Mouse (Mus musculus): Measurements from ENCODE around the gene Sh3gl2. TPM values are rescaled to one million over a fixed set of nuclear protein-coding genes. Genes with fewer than 3 reads are reported as not detected.

Gene Sh3gl2
- polyA plus RNA-seq, 1 experiment: 0.28 TPM

DNA sequence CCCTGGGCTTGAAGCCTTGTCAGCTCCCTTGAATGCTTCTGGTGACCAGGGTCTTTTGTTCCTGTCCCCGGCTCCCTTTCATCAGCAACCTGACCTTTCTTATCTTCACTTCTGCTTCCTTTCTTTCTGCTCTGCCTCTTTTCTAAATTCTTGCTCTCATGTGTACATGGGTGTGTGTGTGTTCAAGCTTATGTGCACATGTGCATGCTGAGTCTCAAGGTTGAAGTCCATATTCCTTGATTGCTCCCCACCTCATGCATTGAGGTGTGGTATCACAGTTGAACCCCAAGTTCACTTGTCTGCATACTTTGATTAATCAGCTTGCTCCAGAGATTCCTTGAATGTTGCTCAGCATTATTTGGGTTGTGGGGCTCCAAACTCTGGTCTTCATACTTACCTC, 85.1 kb downstream of the Sh3gl2 start:
- no peak for TF ChIP-seq CTCF (IDR thresholded peaks at IDR 0.05; ENCODE audit: borderline replicate concordance, insufficient read depth, low read length)
- no peak for TF ChIP-seq POLR2A (IDR thresholded peaks at IDR 0.05; ENCODE audit: low read depth, low read length)
- Histone ChIP-seq H3K27ac (ENCODE audit: insufficient read depth, low read length) (no peak overlapping the region), H3K4me1 (ENCODE audit: control insufficient read depth, insufficient read depth, low read length) (no peaks in the 10 kb centered on the region), H3K4me3 (ENCODE audit: insufficient read depth, low read length) (no peak overlapping the region)

DNA sequence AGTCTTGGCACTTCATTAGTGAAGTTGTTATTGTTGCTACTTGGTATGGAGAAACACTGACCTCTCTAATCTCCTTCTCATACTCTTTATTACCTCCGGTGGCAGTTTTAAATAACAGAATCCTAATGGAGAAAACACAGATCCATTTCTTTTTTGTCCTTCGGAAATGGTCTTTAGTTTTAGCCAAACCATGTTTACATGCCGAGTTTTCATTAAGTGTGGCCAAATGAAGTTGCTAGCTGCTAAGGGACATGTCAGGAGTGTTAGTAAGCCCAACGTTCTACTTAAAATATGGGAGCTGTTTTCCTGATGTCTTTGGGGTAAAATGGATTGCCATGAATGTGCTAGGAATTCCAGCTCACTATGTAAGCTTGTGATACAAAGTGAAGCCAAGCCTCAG, 86.4 kb downstream of the Sh3gl2 start:
- TF ChIP-seq POLR2A (IDR thresholded peaks at IDR 0.05; ENCODE audit: low read depth, low read length): no peak
- no peak for TF ChIP-seq CTCF (IDR thresholded peaks at IDR 0.05; ENCODE audit: borderline replicate concordance, insufficient read depth, low read length)
- no peak overlapping the region for H3K27ac ChIP-seq (ENCODE audit: insufficient read depth, low read length)
- no peak overlapping the region for H3K4me3 ChIP-seq (ENCODE audit: insufficient read depth, low read length)
- H3K4me1 ChIP-seq (ENCODE audit: control insufficient read depth, insufficient read depth, low read length): no peaks in the 10 kb centered on the region

DNA sequence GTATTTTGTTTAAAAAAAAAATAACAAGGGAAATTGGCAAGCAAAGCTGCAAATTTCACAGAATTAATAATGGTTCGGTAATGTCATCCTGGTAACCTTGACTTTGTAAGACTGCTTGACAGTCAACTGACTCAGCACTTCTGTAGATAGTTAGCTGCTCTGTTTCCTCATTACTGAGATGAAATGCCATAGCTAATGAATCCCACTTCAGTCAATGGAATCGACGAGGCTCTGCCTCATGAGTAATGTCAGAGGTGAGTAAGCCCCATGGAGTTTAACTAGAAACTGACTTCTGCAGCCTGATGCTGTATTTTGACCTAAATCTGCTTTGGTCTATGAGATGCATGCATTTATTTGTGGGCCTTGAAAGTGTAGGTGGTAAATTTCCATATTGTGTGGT, 88.4 kb downstream of the Sh3gl2 start:
- Histone ChIP-seq H3K4me1 (ENCODE audit: control insufficient read depth, insufficient read depth, low read length) (no peaks in the 10 kb centered on the region), H3K27ac (ENCODE audit: insufficient read depth, low read length) (no peak overlapping the region), H3K4me3 (ENCODE audit: insufficient read depth, low read length) (no peak overlapping the region)
- TF ChIP-seq POLR2A (IDR thresholded peaks at IDR 0.05; ENCODE audit: low read depth, low read length) (no peak), CTCF (IDR thresholded peaks at IDR 0.05; ENCODE audit: borderline replicate concordance, insufficient read depth, low read length) (no peak)

DNA sequence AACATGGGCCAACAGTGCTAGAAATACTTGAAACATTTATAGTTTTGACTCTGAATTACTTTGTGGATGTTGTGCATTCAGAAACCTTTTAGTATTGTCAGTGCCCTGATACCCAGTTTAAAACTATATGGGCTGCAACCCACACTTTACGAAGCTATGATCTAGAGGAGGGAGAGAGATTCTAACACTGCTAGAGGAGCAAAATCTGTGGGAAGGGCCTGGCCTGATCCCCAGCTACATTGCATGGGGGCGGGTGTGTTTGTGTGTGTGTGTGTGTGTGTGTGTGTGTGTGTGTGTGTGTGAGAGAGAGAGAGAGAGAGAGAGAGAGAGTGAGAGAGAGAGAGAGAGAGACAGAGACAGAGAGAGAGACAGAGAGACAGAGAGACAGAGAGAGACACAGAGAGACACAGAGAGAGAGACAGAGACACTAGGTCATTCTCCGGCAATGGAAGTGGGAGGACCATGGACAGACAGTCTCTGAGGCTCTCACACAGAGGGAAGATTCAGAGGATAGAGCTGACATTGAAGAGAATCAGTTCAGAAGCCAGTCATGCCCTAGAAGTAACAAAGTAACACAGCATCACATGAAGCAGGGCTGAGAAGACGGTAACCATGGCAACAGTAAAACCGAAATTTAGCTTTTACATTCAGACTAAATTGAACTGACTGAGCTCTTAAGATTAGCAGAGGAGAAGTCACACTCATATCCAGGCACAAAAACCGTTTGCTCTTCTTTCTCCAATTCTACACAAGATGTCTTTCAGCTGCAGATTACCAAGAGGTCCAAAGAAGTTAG, 95.9 kb downstream of the Sh3gl2 start:
- Histone ChIP-seq H3K4me3 (ENCODE audit: insufficient read depth, low read length) (no peak overlapping the region), H3K4me1 (ENCODE audit: control insufficient read depth, insufficient read depth, low read length) (no peaks in the 10 kb centered on the region), H3K27ac (ENCODE audit: insufficient read depth, low read length) (no peak overlapping the region)
- TF ChIP-seq POLR2A (IDR thresholded peaks at IDR 0.05; ENCODE audit: low read depth, low read length): no peak
- TF ChIP-seq CTCF (IDR thresholded peaks at IDR 0.05; ENCODE audit: borderline replicate concordance, insufficient read depth, low read length): no peak

DNA sequence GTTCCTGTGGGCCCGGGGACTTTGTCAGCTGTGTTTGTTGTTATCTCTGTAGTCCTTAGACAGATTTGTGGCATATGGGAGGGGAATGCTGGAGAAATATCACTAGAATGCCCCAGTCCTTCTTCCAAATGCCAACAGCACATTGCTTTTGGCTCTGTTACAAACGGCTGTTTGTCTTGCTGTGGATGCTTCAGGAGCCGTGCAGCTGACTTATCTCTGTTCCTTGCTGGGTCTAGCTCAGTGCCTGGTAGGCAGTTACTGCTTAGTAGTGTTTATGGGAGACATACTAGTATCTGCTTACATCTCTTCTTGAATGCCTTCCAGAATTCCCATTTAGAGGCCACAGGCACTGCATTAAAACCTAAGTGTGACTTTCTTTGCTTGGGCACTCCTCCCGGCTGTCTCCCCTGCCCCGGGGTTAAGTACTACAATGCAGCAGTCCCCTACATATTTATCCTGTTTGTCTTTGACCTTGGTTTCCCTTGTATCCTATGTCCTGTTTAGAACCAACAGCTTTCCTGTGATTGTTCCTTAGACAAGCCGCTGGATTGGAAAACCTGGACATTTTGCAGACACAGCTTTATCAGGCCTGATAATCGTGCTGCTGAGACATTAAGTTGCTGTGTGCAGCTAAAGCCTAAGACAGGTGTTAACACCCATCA, 101.1 kb downstream of the Sh3gl2 start:
- H3K4me1 ChIP-seq (ENCODE audit: control insufficient read depth, insufficient read depth, low read length): no peaks in the 10 kb centered on the region
- no peak overlapping the region for H3K4me3 ChIP-seq (ENCODE audit: insufficient read depth, low read length)
- H3K27ac ChIP-seq (ENCODE audit: insufficient read depth, low read length): no peak overlapping the region
- no peak for TF ChIP-seq CTCF (IDR thresholded peaks at IDR 0.05; ENCODE audit: borderline replicate concordance, insufficient read depth, low read length)
- no peak for TF ChIP-seq POLR2A (IDR thresholded peaks at IDR 0.05; ENCODE audit: low read depth, low read length)

DNA sequence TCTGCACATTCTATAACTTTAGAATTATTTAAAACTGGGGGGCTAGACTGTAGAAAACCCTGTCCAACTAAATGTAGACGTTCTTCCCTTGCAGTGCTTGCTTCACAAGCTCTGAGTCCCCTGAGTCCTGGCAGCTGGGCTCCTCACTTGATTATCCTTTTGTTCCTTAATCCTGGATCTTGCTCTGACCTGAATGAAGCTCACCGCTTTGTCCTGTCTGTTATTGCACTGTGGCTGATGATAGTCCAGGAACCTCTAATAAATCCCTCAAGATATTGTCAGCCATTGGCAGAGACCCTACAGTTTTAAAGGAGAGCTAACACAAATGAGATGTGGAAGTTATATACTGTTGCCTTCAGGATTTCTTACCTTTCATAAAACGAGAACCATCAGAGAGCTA, 114.2 kb downstream of the Sh3gl2 start:
- no peak for TF ChIP-seq POLR2A (IDR thresholded peaks at IDR 0.05; ENCODE audit: low read depth, low read length)
- TF ChIP-seq CTCF (IDR thresholded peaks at IDR 0.05; ENCODE audit: borderline replicate concordance, insufficient read depth, low read length): no peak
- Histone ChIP-seq H3K27ac (ENCODE audit: insufficient read depth, low read length) (no peak overlapping the region), H3K4me1 (ENCODE audit: control insufficient read depth, insufficient read depth, low read length) (no peaks in the 10 kb centered on the region), H3K4me3 (ENCODE audit: insufficient read depth, low read length) (no peak overlapping the region)

DNA sequence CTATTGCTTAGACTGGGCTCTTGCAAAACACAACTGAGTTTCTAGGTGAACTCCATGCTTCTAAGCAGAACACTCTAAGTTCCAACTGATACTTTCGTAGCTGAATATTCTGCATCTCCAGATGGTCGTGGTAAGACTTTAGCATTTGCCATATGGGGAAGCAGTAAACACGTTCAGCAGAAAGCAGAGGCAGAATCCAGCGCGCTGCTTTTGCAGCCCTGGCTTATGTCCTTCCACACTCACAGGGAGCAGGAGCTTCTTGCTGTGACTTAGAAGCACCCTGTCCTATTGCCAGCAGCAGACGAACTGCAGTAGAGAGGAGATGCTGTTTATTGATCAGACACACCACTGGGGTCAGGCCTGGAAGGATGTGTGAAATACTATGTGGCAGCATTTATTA, 120.5 kb downstream of the Sh3gl2 start:
- Histone ChIP-seq H3K27ac (ENCODE audit: insufficient read depth, low read length) (no peak overlapping the region), H3K4me1 (ENCODE audit: control insufficient read depth, insufficient read depth, low read length) (no peaks in the 10 kb centered on the region), H3K4me3 (ENCODE audit: insufficient read depth, low read length) (no peak overlapping the region)
- TF ChIP-seq POLR2A (IDR thresholded peaks at IDR 0.05; ENCODE audit: low read depth, low read length) (no peak), CTCF (IDR thresholded peaks at IDR 0.05; ENCODE audit: borderline replicate concordance, insufficient read depth, low read length) (no peak)

DNA sequence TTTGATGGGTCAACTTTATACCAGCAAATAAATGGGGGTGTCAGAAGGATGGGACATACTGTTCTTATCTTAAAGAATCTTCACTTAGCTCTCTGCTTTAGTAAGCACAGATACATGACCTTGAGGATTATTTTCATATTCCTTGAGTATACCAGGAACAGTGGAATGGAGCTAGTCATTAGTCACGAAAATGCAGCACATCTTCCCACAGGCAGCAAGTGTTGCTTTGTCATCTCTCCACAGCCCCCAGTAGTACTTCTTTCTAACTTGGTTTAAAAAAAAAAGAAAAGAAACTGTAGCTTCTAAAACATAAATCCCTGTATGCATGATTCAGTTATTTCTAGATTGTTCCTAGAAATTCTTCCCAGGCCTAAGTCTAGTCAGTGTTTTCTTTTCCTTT, 121.1 kb downstream of the Sh3gl2 start:
- no peak for TF ChIP-seq CTCF (IDR thresholded peaks at IDR 0.05; ENCODE audit: borderline replicate concordance, insufficient read depth, low read length)
- no peak for TF ChIP-seq POLR2A (IDR thresholded peaks at IDR 0.05; ENCODE audit: low read depth, low read length)
- Histone ChIP-seq H3K4me1 (ENCODE audit: control insufficient read depth, insufficient read depth, low read length) (no peaks in the 10 kb centered on the region), H3K4me3 (ENCODE audit: insufficient read depth, low read length) (no peak overlapping the region)

DNA sequence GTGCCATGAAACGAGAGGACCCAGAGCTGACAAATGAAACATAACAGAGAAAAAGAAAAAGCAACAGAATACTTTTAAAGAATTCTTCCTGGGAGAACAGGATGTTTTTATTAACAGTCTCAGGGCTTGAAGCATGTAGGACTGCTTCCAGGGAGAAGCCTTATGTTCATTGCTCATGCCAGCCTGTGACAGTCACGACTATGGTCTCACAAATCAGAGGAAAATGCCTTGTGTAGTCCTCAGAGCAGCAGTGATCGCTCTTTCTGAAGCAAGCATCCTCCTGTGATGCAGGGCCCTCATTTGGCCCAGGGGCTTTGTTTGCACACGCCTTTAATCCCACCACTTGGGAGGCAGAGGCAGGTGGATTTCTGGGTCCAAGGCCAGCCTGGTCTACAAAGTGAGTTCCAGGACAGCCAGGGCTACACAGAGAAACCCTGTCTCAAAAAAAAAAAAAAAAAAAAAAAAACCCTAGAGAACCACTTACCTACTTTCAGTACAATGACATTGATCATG, 129.8 kb downstream of the Sh3gl2 start:
- no peak for TF ChIP-seq POLR2A (IDR thresholded peaks at IDR 0.05; ENCODE audit: low read depth, low read length)
- TF ChIP-seq CTCF (IDR thresholded peaks at IDR 0.05; ENCODE audit: borderline replicate concordance, insufficient read depth, low read length): no peak
- no peak overlapping the region for H3K27ac ChIP-seq (ENCODE audit: insufficient read depth, low read length)
- no peaks in the 10 kb centered on the region for H3K4me1 ChIP-seq (ENCODE audit: control insufficient read depth, insufficient read depth, low read length)
- no peak overlapping the region for H3K4me3 ChIP-seq (ENCODE audit: insufficient read depth, low read length)

More for the DNA sequence above, 121.1 kb downstream of the Sh3gl2 start:
- no peak overlapping the region for H3K27ac ChIP-seq (ENCODE audit: insufficient read depth, low read length)

DNA sequence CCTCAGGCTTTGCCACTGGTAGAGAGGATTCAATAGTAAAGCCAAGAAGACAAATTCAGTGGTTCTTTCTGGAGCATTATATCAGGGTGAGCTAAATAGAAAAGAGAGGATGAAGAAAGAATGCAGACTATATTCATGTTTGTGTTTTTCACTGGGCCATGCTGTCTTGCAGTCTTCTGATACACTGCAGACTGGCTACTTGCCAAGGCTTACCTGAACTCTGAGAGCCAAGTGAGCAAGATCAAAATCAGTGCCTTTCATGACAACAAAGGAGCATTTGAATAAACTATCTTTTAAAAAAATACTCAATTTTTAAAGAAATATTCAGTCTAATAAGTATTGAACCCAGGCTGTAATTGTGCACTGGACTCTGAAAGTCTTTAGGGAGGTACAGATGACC, 131.4 kb downstream of the Sh3gl2 start:
- Histone ChIP-seq H3K4me3 (ENCODE audit: insufficient read depth, low read length) (no peak overlapping the region), H3K27ac (ENCODE audit: insufficient read depth, low read length) (no peak overlapping the region), H3K4me1 (ENCODE audit: control insufficient read depth, insufficient read depth, low read length) (no peaks in the 10 kb centered on the region)
- TF ChIP-seq POLR2A (IDR thresholded peaks at IDR 0.05; ENCODE audit: low read depth, low read length) (no peak), CTCF (IDR thresholded peaks at IDR 0.05; ENCODE audit: borderline replicate concordance, insufficient read depth, low read length) (no peak)
